Mouse (Mus musculus): ENCODE data around the gene Gpr183.

Gpr183 gene

GRCm38 (mm10) chr14:121964990-121965389, at the start of gene Gpr183:
Gene Gpr183, minus strand, starts transcription at chr14:121965195.
- DNase-seq (ENCODE audit: low read depth, low spot score), result peak; percentile 86

- DNase-seq (ENCODE audit: low read depth, low spot score), result peak; percentile 76
These were observed 48.5 kb upstream of the Gpr183 start for GRCm38 (mm10) chr14:122013417-122013951.

GRCm38 (mm10) chr14:122012814-122013213, 47.8 kb upstream of the Gpr183 start:
- no peak for DNase-seq (ENCODE audit: low read depth, low spot score)

- DNase-seq (ENCODE audit: low read depth, low spot score), result peak; percentile 49
These were observed 47.2 kb upstream of the Gpr183 start for GRCm38 (mm10) chr14:122012193-122012592.

- DNase-seq (ENCODE audit: low read depth, low spot score), result peak; percentile 82
These were observed 46.8 kb upstream of the Gpr183 start for GRCm38 (mm10) chr14:122011768-122012167.

- no peak for DNase-seq (ENCODE audit: low read depth, low spot score)
These were observed 45.3 kb upstream of the Gpr183 start for GRCm38 (mm10) chr14:122010301-122010700.

GRCm38 (mm10) chr14:122009502-122009901, 44.5 kb upstream of the Gpr183 start:
- DNase-seq (ENCODE audit: low read depth, low spot score), result peak; percentile 93

- DNase-seq (ENCODE audit: low read depth, low spot score), result no peak
These were observed 43.3 kb upstream of the Gpr183 start for GRCm38 (mm10) chr14:122008261-122008660.

GRCm38 (mm10) chr14:122003812-122004211, 38.8 kb upstream of the Gpr183 start:
- DNase-seq (ENCODE audit: low read depth, low spot score), result no peak

GRCm38 (mm10) chr14:122002224-122002623, 37.2 kb upstream of the Gpr183 start:
- peak; percentile 70 for DNase-seq (ENCODE audit: low read depth, low spot score)

- peak; percentile 88 for DNase-seq (ENCODE audit: low read depth, low spot score)
These were observed 35.5 kb upstream of the Gpr183 start for GRCm38 (mm10) chr14:122000346-122001105.

GRCm38 (mm10) chr14:121999455-121999854, 34.5 kb upstream of the Gpr183 start:
- DNase-seq (ENCODE audit: low read depth, low spot score), result peak; percentile 70

GRCm38 (mm10) chr14:121996786-121997185, 31.8 kb upstream of the Gpr183 start:
- DNase-seq (ENCODE audit: low read depth, low spot score), result no peak

- no peak for DNase-seq (ENCODE audit: low read depth, low spot score)
These were observed 30.5 kb upstream of the Gpr183 start for GRCm38 (mm10) chr14:121995557-121995870.

GRCm38 (mm10) chr14:121994846-121995556, 30.0 kb upstream of the Gpr183 start:
- peak; percentile 62 for DNase-seq (ENCODE audit: low read depth, low spot score)

GRCm38 (mm10) chr14:121994171-121994700, 29.2 kb upstream of the Gpr183 start:
- peak; percentile 82 for DNase-seq (ENCODE audit: low read depth, low spot score)

- DNase-seq (ENCODE audit: low read depth, low spot score), result no peak
These were observed 28.6 kb upstream of the Gpr183 start for GRCm38 (mm10) chr14:121993616-121994015.

- peak; percentile 84 for DNase-seq (ENCODE audit: low read depth, low spot score)
These were observed 27.6 kb upstream of the Gpr183 start for GRCm38 (mm10) chr14:121992395-121993280.

GRCm38 (mm10) chr14:121991921-121992320, 26.9 kb upstream of the Gpr183 start:
- DNase-seq (ENCODE audit: low read depth, low spot score), result peak; percentile 66

- peak; percentile 30 for DNase-seq (ENCODE audit: low read depth, low spot score)
These were observed 25.9 kb upstream of the Gpr183 start for GRCm38 (mm10) chr14:121990897-121991296.

- DNase-seq (ENCODE audit: low read depth, low spot score), result peak; percentile 51
These were observed 24.9 kb upstream of the Gpr183 start for GRCm38 (mm10) chr14:121989869-121990268.

Measured in CD4-positive helper T cell, adult 2 months (primary cell).